In the genomic region with DNA sequence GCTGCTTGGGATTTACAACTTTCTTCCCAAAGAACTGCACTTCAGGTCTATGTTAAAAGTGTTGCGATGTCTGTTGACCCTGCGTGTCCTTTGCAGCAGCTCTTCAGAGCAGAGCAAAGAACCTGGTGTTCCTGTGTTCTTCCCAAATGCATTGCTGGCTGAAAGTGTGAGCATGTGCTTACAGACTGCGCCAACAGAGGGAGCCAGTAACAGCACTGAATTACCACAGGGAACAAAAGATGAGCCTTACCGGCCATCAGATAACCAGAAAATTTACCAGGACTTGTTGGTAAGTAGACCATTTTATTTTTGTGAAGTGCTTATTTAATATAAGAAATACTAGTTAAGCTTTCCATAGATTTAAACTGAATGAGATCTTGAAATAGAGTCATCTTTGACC, we compare ENCODE assay signal across 9 mouse cellular contexts. TPM values are rescaled to one million over a fixed set of nuclear protein-coding genes. Genes with fewer than 3 reads are reported as not detected.
DNase-seq lines count a peak whose midpoint lies in the region; ATAC-seq and TF ChIP-seq lines count a peak whose summit lies in the region.
"Had no signal": no experiment of that assay in that cellular context is flagged by ENCODE, and none has a peak within 500 bp of the region (broad histone marks: within the 10 kb centered on the region; RNA-seq: fewer than 3 reads in every experiment).

No protein-coding gene starts in this region.

- no peak for ATAC-seq in hindbrain, embryonic 14.5 days (ENCODE audit: low FRiP score)
- no peak for ATAC-seq in hindbrain, embryonic 13.5 days (ENCODE audit: low FRiP score)
- no peak for ATAC-seq in kidney, postnatal 0 days (replicated peaks; ENCODE audit: low FRiP score, low read depth)

- no peak for TF ChIP-seq EP300 in CH12.LX (IDR thresholded peaks at IDR 0.05; ENCODE audit: low read length)

- dilution Hi-C loops in CH12.LX (cut with MboI; ENCODE audit: extremely low pct_ligation_motif_present, extremely low pct_unique_long_range_greater_than_20kb, low sequenced_read_pairs), result no loop called here

- H3K27ac ChIP-seq in hindbrain, embryonic 14.5 days, result no peak overlapping the region
- H3K27ac ChIP-seq in hindbrain, embryonic 13.5 days, result no peak overlapping the region
- H3K27ac ChIP-seq in CH12.LX (ENCODE audit: insufficient read depth, low read depth), result no peak overlapping the region
- H3K27ac ChIP-seq in cortical plate, adult 2 months (ENCODE audit: insufficient read depth, low read length), result no peak overlapping the region
- H3K27ac ChIP-seq in kidney, postnatal 0 days, result no peak overlapping the region
- H3K27ac ChIP-seq: lung, embryonic 15.5 days had no signal

- no peaks in the 10 kb centered on the region for H3K79me2 ChIP-seq in CH12.LX (replicated peaks; ENCODE audit: control insufficient read depth, extremely low read depth, insufficient read depth, poor library complexity, severe bottlenecking)

- no peak overlapping the region for H3K9ac ChIP-seq in hindbrain, embryonic 14.5 days
- H3K9ac ChIP-seq in hindbrain, embryonic 13.5 days, result no peak overlapping the region
- H3K9ac ChIP-seq in CH12.LX (ENCODE audit: insufficient read depth, low read depth), result no peak overlapping the region
- H3K9ac ChIP-seq in kidney, postnatal 0 days (ENCODE audit: low read depth, low read length), result no peak overlapping the region
- H3K9ac ChIP-seq: lung, embryonic 15.5 days had no signal

- no peak for TF ChIP-seq POLR2A in CH12.LX (IDR thresholded peaks at IDR 0.05; ENCODE audit: low read depth, low read length)
- no peak for TF ChIP-seq POLR2A in cortical plate, adult 2 months (IDR thresholded peaks at IDR 0.05; ENCODE audit: extremely low read depth, insufficient read depth, low read length)

- no peaks in the 10 kb centered on the region for H3K9me3 ChIP-seq in hindbrain, embryonic 14.5 days (ENCODE audit: control insufficient read depth, low read length)
- no peaks in the 10 kb centered on the region for H3K9me3 ChIP-seq in hindbrain, embryonic 13.5 days
- no peaks in the 10 kb centered on the region for H3K9me3 ChIP-seq in CH12.LX (replicated peaks; ENCODE audit: low read length)
- H3K9me3 ChIP-seq in kidney, postnatal 0 days (replicated peaks; ENCODE audit: low read length), result no peaks in the 10 kb centered on the region
- H3K9me3 ChIP-seq: lung, embryonic 15.5 days had no signal

- in situ Hi-C loops in CH12.LX (cut with MboI; ENCODE audit: low pct_ligation_motif_present, low pct_unique_long_range_greater_than_20kb, low sequenced_read_pairs), result no loop called here

- WGBS in hindbrain, embryonic 14.5 days, result 31% methylated on average over 4 of the region's 4 CpGs
- 37% methylated on average over 4 of the region's 4 CpGs for WGBS in hindbrain, embryonic 13.5 days
- WGBS in kidney, postnatal 0 days, result 33% methylated on average over 4 of the region's 4 CpGs

- DNase-seq in hindbrain, embryonic 14.5 days (ENCODE audit: low spot score), result peak; percentile 70
- DNase-seq in A20 (ENCODE audit: low read depth, low spot score), result peak; percentile 37
- DNase-seq in CH12.LX (ENCODE audit: extremely low read depth), result peak; percentile 35
- DNase-seq in kidney, postnatal 0 days (ENCODE audit: low spot score), result peak; percentile 69
- peak; percentile 42 for DNase-seq in lung, postnatal 25 days (ENCODE audit: low spot score)
- no peak for DNase-seq in ovary, postnatal 36 days (ENCODE audit: low spot score)

- peak; percentile 35 to 65 for TF ChIP-seq CTCF in CH12.LX (conservative IDR thresholded peaks at IDR 0.05 in 1 of 2, IDR thresholded peaks at IDR 0.05 in 1 of 2; ENCODE audit: low read depth in 2 of 2, low read length in 2 of 2)
- TF ChIP-seq CTCF in cortical plate, adult 2 months (IDR thresholded peaks at IDR 0.05; ENCODE audit: extremely low read depth, insufficient read depth, low read length), result peak; percentile 66
- peak; percentile 78 for TF ChIP-seq CTCF in kidney, postnatal 0 days (IDR thresholded peaks at IDR 0.05; ENCODE audit: low read depth)

- TF ChIP-seq RAD21 in CH12.LX (IDR thresholded peaks at IDR 0.05; ENCODE audit: low read depth, low read length), result peak; percentile 35

- no peaks in the 10 kb centered on the region for H3K4me1 ChIP-seq in hindbrain, embryonic 14.5 days (replicated peaks; ENCODE audit: control insufficient read depth, insufficient read depth, low read length)
- no peaks in the 10 kb centered on the region for H3K4me1 ChIP-seq in hindbrain, embryonic 13.5 days (replicated peaks)
- H3K4me1 ChIP-seq in CH12.LX (ENCODE audit: control insufficient read depth in 1 of 2, insufficient read depth in 2 of 2), result no peaks in the 10 kb centered on the region
- H3K4me1 ChIP-seq in cortical plate, adult 2 months (ENCODE audit: control insufficient read depth, insufficient read depth, low read length), result no peaks in the 10 kb centered on the region
- H3K4me1 ChIP-seq in kidney, postnatal 0 days (replicated peaks; ENCODE audit: insufficient read depth, low read length), result no peaks in the 10 kb centered on the region
- H3K4me1 ChIP-seq: lung, embryonic 15.5 days had no signal

- H3K4me3 ChIP-seq in hindbrain, embryonic 14.5 days (replicated peaks; ENCODE audit: low read length), result no peak overlapping the region
- no peak overlapping the region for H3K4me3 ChIP-seq in hindbrain, embryonic 13.5 days
- H3K4me3 ChIP-seq in CH12.LX (replicated peaks in 1 of 3; ENCODE audit: low read depth in 2 of 3, low read length in 2 of 3, poor library complexity in 1 of 3), result no peak overlapping the region
- H3K4me3 ChIP-seq in cortical plate, adult 2 months (ENCODE audit: insufficient read depth, low read length), result no peak overlapping the region
- no peak overlapping the region for H3K4me3 ChIP-seq in kidney, postnatal 0 days (replicated peaks; ENCODE audit: low read depth, low read length)
- H3K4me3 ChIP-seq: lung, embryonic 15.5 days had no signal

- no peaks in the 10 kb centered on the region for H3K36me3 ChIP-seq in hindbrain, embryonic 14.5 days (replicated peaks; ENCODE audit: control insufficient read depth, insufficient read depth)
- no peaks in the 10 kb centered on the region for H3K36me3 ChIP-seq in hindbrain, embryonic 13.5 days
- peaks cover 37 to 73% of the 10 kb centered on the region in 2 experiments for H3K36me3 ChIP-seq in CH12.LX (replicated peaks in 1 of 2; ENCODE audit: control insufficient read depth in 1 of 2, insufficient read depth in 1 of 2, low read length in 1 of 2)
- H3K36me3 ChIP-seq in kidney, postnatal 0 days (ENCODE audit: insufficient read depth, low read length), result peaks cover 28% of the 10 kb centered on the region

- no peak overlapping the region for H3K4me2 ChIP-seq in hindbrain, embryonic 14.5 days (replicated peaks)
- no peak overlapping the region for H3K4me2 ChIP-seq in hindbrain, embryonic 13.5 days
- no peak overlapping the region for H3K4me2 ChIP-seq in CH12.LX (ENCODE audit: insufficient read depth, low read depth, poor library complexity, severe bottlenecking)
- no peak overlapping the region for H3K4me2 ChIP-seq in kidney, postnatal 0 days (ENCODE audit: low read length)
- H3K4me2 ChIP-seq: lung, embryonic 15.5 days had no signal

- no peaks in the 10 kb centered on the region for H3K27me3 ChIP-seq in hindbrain, embryonic 14.5 days (ENCODE audit: control insufficient read depth, insufficient read depth, low read length)
- no peaks in the 10 kb centered on the region for H3K27me3 ChIP-seq in hindbrain, embryonic 13.5 days
- no peaks in the 10 kb centered on the region for H3K27me3 ChIP-seq in CH12.LX (replicated peaks)
- no peaks in the 10 kb centered on the region for H3K27me3 ChIP-seq in kidney, postnatal 0 days (ENCODE audit: insufficient read depth, low read length)
- H3K27me3 ChIP-seq: lung, embryonic 15.5 days had no signal

TF ChIP-seq in CH12.LX, 34 proteins besides CTCF, POLR2A, EP300 and RAD21:
- TF ChIP-seq NELFE (IDR thresholded peaks at IDR 0.05; ENCODE audit: low read depth, low read length) (no peak), SMC3 (IDR thresholded peaks at IDR 0.05; ENCODE audit: low read depth, low read length) (peak; percentile 33; the same call in 1 of the 2 replicates)

RNA-seq across cellular contexts. Expression of a gene that starts 18.0 kb away (rescaled TPM):
- polyA plus RNA-seq in hindbrain, embryonic 14.5 days (2014; fragmentation: Nextera tagmentation; extraction: Ambion mirVana), result 5.6 and 7.4 TPM in 2 replicates
- polyA plus RNA-seq in hindbrain, embryonic 13.5 days (2015; fragmentation: Nextera tagmentation; extraction: Ambion mirVana), result 3.8 and 6.7 TPM in 2 replicates
- total RNA-seq in CH12.LX (2012; rRNA removed) (0.34 and 0.50 TPM in 2 replicates), CH12.LX (2014; rRNA removed) (0.12 and 0.15 TPM in 2 replicates)
- polyA plus RNA-seq in CH12.LX (2012; ENCODE audit: insufficient read length, low read depth), result 0.13 and 0.19 TPM in 2 replicates
- polyA plus RNA-seq in cortical plate, adult 2 months (2012; rRNA removed), result 1.5 and 1.6 TPM in 2 replicates
- polyA plus RNA-seq in kidney, postnatal 0 days (2015; fragmentation: Nextera tagmentation; extraction: Ambion mirVana), result 1.0 and 1.1 TPM in 2 replicates

RNA-seq across cellular contexts. Expression of a gene that starts 38.3 kb away (rescaled TPM):
- polyA plus RNA-seq in hindbrain, embryonic 14.5 days (2014; fragmentation: Nextera tagmentation; extraction: Ambion mirVana), result 2.9 and 3.6 TPM in 2 replicates
- polyA plus RNA-seq in hindbrain, embryonic 13.5 days (2015; fragmentation: Nextera tagmentation; extraction: Ambion mirVana), result 3.1 and 3.5 TPM in 2 replicates
- 8.9 and 9.0 TPM in 2 replicates for total RNA-seq in CH12.LX (2012; rRNA removed)
- 8.1 and 8.4 TPM in 2 replicates for total RNA-seq in CH12.LX (2014; rRNA removed)
- 9.7 and 11.8 TPM in 2 replicates for polyA plus RNA-seq in CH12.LX (2012; ENCODE audit: insufficient read length, low read depth)
- polyA plus RNA-seq in cortical plate, adult 2 months (2012; rRNA removed), result 0.36 and 0.58 TPM in 2 replicates
- polyA plus RNA-seq in kidney, postnatal 0 days (2015; fragmentation: Nextera tagmentation; extraction: Ambion mirVana), result 4.8 and 5.1 TPM in 2 replicates

RNA-seq across cellular contexts. Expression of a gene that starts 50.3 kb away (rescaled TPM):
- 3.0 and 3.7 TPM in 2 replicates for polyA plus RNA-seq in hindbrain, embryonic 14.5 days (2014; fragmentation: Nextera tagmentation; extraction: Ambion mirVana)
- 5.5 and 10.3 TPM in 2 replicates for polyA plus RNA-seq in hindbrain, embryonic 13.5 days (2015; fragmentation: Nextera tagmentation; extraction: Ambion mirVana)
- total RNA-seq in CH12.LX (2012; rRNA removed) (0.21 and 0.55 TPM in 2 replicates), CH12.LX (2014; rRNA removed) (not detected in 2 replicates)
- not detected in 2 replicates for polyA plus RNA-seq in CH12.LX (2012; ENCODE audit: insufficient read length, low read depth)
- polyA plus RNA-seq in cortical plate, adult 2 months (2012; rRNA removed), result 1.1 and 1.2 TPM in 2 replicates
- polyA plus RNA-seq in kidney, postnatal 0 days (2015; fragmentation: Nextera tagmentation; extraction: Ambion mirVana), result 681 and 685 TPM in 2 replicates

RNA-seq across cellular contexts. Expression of a gene that starts 51.2 kb away (rescaled TPM):
- polyA plus RNA-seq in hindbrain, embryonic 14.5 days (2014; fragmentation: Nextera tagmentation; extraction: Ambion mirVana), result 227 and 244 TPM in 2 replicates
- 186 and 191 TPM in 2 replicates for polyA plus RNA-seq in hindbrain, embryonic 13.5 days (2015; fragmentation: Nextera tagmentation; extraction: Ambion mirVana)
- total RNA-seq in CH12.LX (2012; rRNA removed), result 27.2 and 35.9 TPM in 2 replicates
- total RNA-seq in CH12.LX (2014; rRNA removed), result 115 and 127 TPM in 2 replicates
- polyA plus RNA-seq in CH12.LX (2012; ENCODE audit: insufficient read length, low read depth), result 92.1 and 99.8 TPM in 2 replicates
- polyA plus RNA-seq in cortical plate, adult 2 months (2012; rRNA removed), result 47.6 and 48.4 TPM in 2 replicates
- polyA plus RNA-seq in kidney, postnatal 0 days (2015; fragmentation: Nextera tagmentation; extraction: Ambion mirVana), result 132 and 139 TPM in 2 replicates

Comparison
In these comparisons a context has a peak if more than half of its experiments do, and no peak if none do; other contexts are left out.
1. RNA of a gene that starts 50.3 kb away (polyA plus RNA-seq): 681 to 685 TPM in kidney, postnatal 0 days; 5.5 to 10.3 TPM in hindbrain, embryonic 13.5 days, 3.0 to 3.7 TPM in hindbrain, embryonic 14.5 days, 1.1 to 1.2 TPM in cortical plate, adult 2 months and not detected in CH12.LX; every median in the first group is over 10 times any median in the second.
2. Peak in every context shown above with its lines, with median percentiles within 50 percentile points of each other: CTCF ChIP-seq.